Mouse (Mus musculus): ENCODE measurements at regions not wholly inside any gene's neighbourhood (a gene's known extent, or its start where the extent isn't known, plus 50 kb on each side); places are given as distances from the start of the nearest gene placed in this dataset. TPM values are rescaled to one million over a fixed set of nuclear protein-coding genes. Genes with fewer than 3 reads are reported as not detected.

Small RNAs in the stretch of these regions (microRNA-seq; reads per million reads assigned to microRNA genes)
- not detected for gene Gm23881
